Mouse (Mus musculus): Measurements from ENCODE around the gene Hbb-y. TPM values are rescaled to one million over a fixed set of nuclear protein-coding genes. Genes with fewer than 3 reads are reported as not detected.
"Not testable (repeated sequence)": the region's sequence is repeated elsewhere in the genome, so short reads cannot be mapped to it uniquely, and the experiment has no call there.

Gene Hbb-y
- polyA plus RNA-seq, 1 experiment from 2014 or later, result 278 TPM

GRCm38 (mm10) chr7:103843034-103843433 is 10.0 kb downstream of the Hbb-y start, which contains the start of gene Hbb-bh1:
TSS of gene Hbb-bh1 (minus strand) at chr7:103843164.
- Histone ChIP-seq H3K4me2 (no peak within 1 kb of the TSS), H3K9ac (no peak within 1 kb of the TSS), H3K4me1 (no peaks in the 10 kb centered on the region), H3K9me3 (replicated peaks) (no peaks in the 10 kb centered on the region), H3K27me3 (no peaks in the 10 kb centered on the region), H3K27ac (no peak within 1 kb of the TSS), H3K36me3 (no peaks in the 10 kb centered on the region), H3K4me3 (replicated peaks) (no peak within 1 kb of the TSS)
- 81% methylated on average over 2 of the region's 2 CpGs for WGBS
- ATAC-seq (replicated peaks; ENCODE audit: low FRiP score), result no peak

GRCm38 (mm10) chr7:103840268-103840667 is 12.7 kb downstream of the Hbb-y start, which contains the start of gene Hbb-bh2:
TSS of gene Hbb-bh2 (minus strand) at chr7:103840520.
- H3K4me3 ChIP-seq (replicated peaks), result no peak within 1 kb of the TSS
- no peak within 1 kb of the TSS for H3K4me2 ChIP-seq
- H3K27ac ChIP-seq, result no peak within 1 kb of the TSS
- no peaks in the 10 kb centered on the region for H3K36me3 ChIP-seq
- H3K9ac ChIP-seq, result no peak within 1 kb of the TSS
- 77% methylated on average over 3 of the region's 3 CpGs for WGBS
- ATAC-seq (replicated peaks; ENCODE audit: low FRiP score), result no peak
- no peaks in the 10 kb centered on the region for H3K27me3 ChIP-seq
- H3K9me3 ChIP-seq (replicated peaks), result no peaks in the 10 kb centered on the region
- H3K4me1 ChIP-seq, result no peaks in the 10 kb centered on the region

- ATAC-seq (replicated peaks; ENCODE audit: low FRiP score), result peak; percentile 85
- no peaks in the 10 kb centered on the region for H3K27me3 ChIP-seq
- no peaks in the 10 kb centered on the region for H3K9me3 ChIP-seq (replicated peaks)
- no peak within 1 kb of the TSS for H3K27ac ChIP-seq
- H3K4me1 ChIP-seq, result no peaks in the 10 kb centered on the region
- H3K9ac ChIP-seq, result no peak within 1 kb of the TSS
- no peak within 1 kb of the TSS for H3K4me2 ChIP-seq
- 93% methylated on average over 4 of the region's 4 CpGs for WGBS
- no peaks in the 10 kb centered on the region for H3K36me3 ChIP-seq
- no peak within 1 kb of the TSS for H3K4me3 ChIP-seq (replicated peaks)
Measured at GRCm38 (mm10) chr7:103827808-103828207, 25.2 kb downstream of the Hbb-y start, which contains the start of gene Hbb-bs. TSS of gene Hbb-bs (minus strand) at chr7:103828096.

DNA sequence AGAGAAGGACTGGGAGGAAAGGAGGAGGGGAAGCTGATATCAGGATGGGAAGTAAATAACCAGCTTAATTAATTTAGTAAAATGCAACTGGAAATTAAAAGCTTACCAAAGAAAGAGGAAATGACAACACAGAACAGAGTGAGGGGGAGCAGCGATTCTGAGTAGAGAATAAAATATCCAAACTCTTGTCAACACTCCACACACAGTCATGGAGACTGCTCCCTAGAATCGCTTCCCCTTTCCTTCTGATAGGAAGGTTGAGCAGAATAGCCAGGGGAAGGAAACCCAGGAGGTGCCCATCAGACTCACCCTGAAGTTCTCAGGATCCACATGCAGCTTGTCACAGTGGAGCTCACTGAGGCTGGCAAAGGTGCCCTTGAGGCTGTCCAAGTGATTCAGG is 25.9 kb downstream of the Hbb-y start:
- H3K4me2 ChIP-seq; H3K36me3 ChIP-seq; H3K4me1 ChIP-seq; H3K27me3 ChIP-seq; ATAC-seq (replicated peaks; ENCODE audit: low FRiP score); H3K9ac ChIP-seq; H3K9me3 ChIP-seq (replicated peaks); H3K27ac ChIP-seq; H3K4me3 ChIP-seq (replicated peaks): not testable (repeated sequence)
- no CpG with 5 or more reads among the region's 2 CpGs for WGBS

GRCm38 (mm10) chr7:103826255-103826887 is 26.6 kb downstream of the Hbb-y start:
- peak; percentile 66 for ATAC-seq (replicated peaks; ENCODE audit: low FRiP score)

DNA sequence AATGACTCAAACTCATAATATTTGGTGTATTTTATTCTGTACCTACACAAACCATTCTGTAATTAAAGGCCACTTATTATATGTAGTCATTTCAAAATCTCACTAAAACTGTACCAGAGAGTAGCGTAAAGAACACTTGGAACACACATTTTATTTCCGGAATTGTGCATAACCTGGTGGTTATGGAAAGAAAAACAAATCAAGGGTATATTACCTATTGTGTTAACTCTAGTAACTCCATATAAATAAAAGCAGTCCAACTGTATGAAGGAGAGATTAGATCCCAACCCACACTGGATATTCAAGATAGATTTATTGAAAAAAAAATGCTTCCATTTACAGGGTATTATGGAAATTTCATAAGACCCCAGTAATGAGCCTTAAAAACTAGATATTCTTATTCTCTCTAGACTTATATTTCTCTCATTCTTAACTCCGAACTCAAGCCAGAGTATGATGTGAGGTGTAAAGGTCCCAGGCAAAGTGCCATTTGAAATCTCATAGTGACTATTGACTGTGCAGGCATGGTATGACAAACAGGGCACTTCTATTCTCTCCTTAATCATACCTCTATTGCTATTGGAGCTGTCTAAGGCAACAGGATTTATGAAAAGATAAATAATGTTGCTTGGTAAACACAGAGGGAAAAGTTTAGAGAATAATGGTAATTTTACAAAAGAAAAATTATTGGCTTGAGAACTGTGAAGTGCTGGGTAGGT is 27.3 kb downstream of the Hbb-y start:
- Histone ChIP-seq H3K4me3 (replicated peaks) (no peak overlapping the region), H3K27me3 (no peaks in the 10 kb centered on the region), H3K4me1 (no peaks in the 10 kb centered on the region), H3K9me3 (replicated peaks) (no peaks in the 10 kb centered on the region), H3K27ac (no peak overlapping the region), H3K36me3 (no peaks in the 10 kb centered on the region), H3K9ac (no peak overlapping the region), H3K4me2 (no peak overlapping the region)
- ATAC-seq (replicated peaks; ENCODE audit: low FRiP score), result peak; percentile 82; the same call in 1 of the 2 replicates
- WGBS, result 88% methylated on average over 3 of the region's 3 CpGs

More at GRCm38 (mm10) chr7:103826255-103826887, 26.6 kb downstream of the Hbb-y start:
- H3K4me2 ChIP-seq, result no peak overlapping the region
- WGBS, result 58% methylated on average over 3 of the region's 3 CpGs
- H3K27ac ChIP-seq, result no peak overlapping the region
- no peak overlapping the region for H3K9ac ChIP-seq
- H3K4me3 ChIP-seq (replicated peaks), result no peak overlapping the region
- no peaks in the 10 kb centered on the region for H3K27me3 ChIP-seq
- no peaks in the 10 kb centered on the region for H3K4me1 ChIP-seq
- no peaks in the 10 kb centered on the region for H3K9me3 ChIP-seq (replicated peaks)
- H3K36me3 ChIP-seq, result no peaks in the 10 kb centered on the region

DNA sequence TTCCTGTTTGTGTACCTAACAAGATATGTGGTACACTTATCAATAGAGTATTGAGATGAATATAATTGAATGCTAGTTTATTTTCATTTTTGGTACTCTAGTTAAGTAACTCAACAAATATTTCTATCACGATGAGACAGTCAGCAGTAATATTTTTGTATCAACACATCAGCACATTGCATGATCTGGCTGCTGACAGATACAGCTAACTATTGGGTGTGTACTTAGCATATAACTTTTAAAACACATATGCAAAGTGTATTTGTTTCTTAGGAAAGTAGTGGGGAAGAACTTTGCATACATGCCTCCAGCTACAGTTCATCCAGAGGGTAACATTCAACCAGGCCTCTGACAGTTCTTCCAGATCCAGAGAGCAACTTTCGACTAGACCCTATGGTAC is 28.4 kb downstream of the Hbb-y start:
- Histone ChIP-seq H3K27ac (no peak overlapping the region), H3K4me1 (no peaks in the 10 kb centered on the region), H3K4me3 (replicated peaks) (no peak overlapping the region), H3K9ac (no peak overlapping the region), H3K9me3 (replicated peaks) (no peaks in the 10 kb centered on the region), H3K4me2 (no peak overlapping the region), H3K36me3 (no peaks in the 10 kb centered on the region), H3K27me3 (no peaks in the 10 kb centered on the region)
- no peak for ATAC-seq (replicated peaks; ENCODE audit: low FRiP score)
- 89% methylated on average over 2 of the region's 2 CpGs for WGBS

- ATAC-seq (replicated peaks; ENCODE audit: low FRiP score), result not testable (repeated sequence)
Measured at GRCm38 (mm10) chr7:103815085-103815484, 37.9 kb downstream of the Hbb-y start.

DNA sequence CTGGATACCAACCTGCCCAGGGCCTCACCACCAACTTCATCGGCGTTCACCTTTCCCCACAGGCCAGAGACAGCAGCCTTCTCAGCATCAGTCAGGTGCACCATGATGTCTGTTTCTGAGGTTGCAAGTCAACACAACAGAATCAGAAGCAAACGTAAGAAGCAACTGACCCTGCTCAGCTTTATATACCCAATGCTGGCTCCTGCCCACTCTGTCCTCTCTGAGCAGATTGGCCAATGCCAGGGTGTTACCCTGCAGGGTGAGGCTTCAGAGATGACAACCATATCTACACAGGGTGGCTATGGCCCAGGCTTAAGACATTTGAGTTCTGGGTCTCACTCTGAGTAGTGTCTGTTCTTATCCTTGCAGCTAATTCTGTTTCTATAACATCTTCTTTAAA is 39.2 kb downstream of the Hbb-y start, which contains the start of gene Hbb-bt:
Gene Hbb-bt (minus strand): TSS at position 231 of the 400 bp plus-strand sequence.
- peak; percentile 88 for ATAC-seq (replicated peaks; ENCODE audit: low FRiP score)
- no peak within 1 kb of the TSS for H3K4me2 ChIP-seq

More at GRCm38 (mm10) chr7:103815085-103815484, 37.9 kb downstream of the Hbb-y start:
- H3K27me3 ChIP-seq; H3K9ac ChIP-seq; H3K4me3 ChIP-seq (replicated peaks); H3K4me2 ChIP-seq; H3K36me3 ChIP-seq; H3K27ac ChIP-seq; H3K4me1 ChIP-seq; H3K9me3 ChIP-seq (replicated peaks): not testable (repeated sequence)
- WGBS, result 67% methylated on average over 1 of the region's 2 CpGs

GRCm38 (mm10) chr7:103813152-103813551 is 39.9 kb downstream of the Hbb-y start:
- not testable (repeated sequence) for H3K36me3 ChIP-seq; H3K9me3 ChIP-seq (replicated peaks); ATAC-seq (replicated peaks; ENCODE audit: low FRiP score); H3K27ac ChIP-seq; H3K4me2 ChIP-seq; H3K9ac ChIP-seq; H3K27me3 ChIP-seq; H3K4me3 ChIP-seq (replicated peaks); H3K4me1 ChIP-seq
- no CpG with 5 or more reads among the region's 3 CpGs for WGBS

More for the DNA sequence above, 39.2 kb downstream of the Hbb-y start, which contains the start of gene Hbb-bt:
- WGBS, result 88% methylated on average over 3 of the region's 3 CpGs
- Histone ChIP-seq H3K9me3 (replicated peaks) (no peaks in the 10 kb centered on the region), H3K27me3 (no peaks in the 10 kb centered on the region), H3K4me3 (replicated peaks) (no peak within 1 kb of the TSS), H3K36me3 (no peaks in the 10 kb centered on the region), H3K9ac (no peak within 1 kb of the TSS), H3K4me1 (no peaks in the 10 kb centered on the region), H3K27ac (no peak within 1 kb of the TSS)

GRCm38 (mm10) chr7:103812174-103812573 is 40.8 kb downstream of the Hbb-y start:
- H3K36me3 ChIP-seq, result no peaks in the 10 kb centered on the region

DNA sequence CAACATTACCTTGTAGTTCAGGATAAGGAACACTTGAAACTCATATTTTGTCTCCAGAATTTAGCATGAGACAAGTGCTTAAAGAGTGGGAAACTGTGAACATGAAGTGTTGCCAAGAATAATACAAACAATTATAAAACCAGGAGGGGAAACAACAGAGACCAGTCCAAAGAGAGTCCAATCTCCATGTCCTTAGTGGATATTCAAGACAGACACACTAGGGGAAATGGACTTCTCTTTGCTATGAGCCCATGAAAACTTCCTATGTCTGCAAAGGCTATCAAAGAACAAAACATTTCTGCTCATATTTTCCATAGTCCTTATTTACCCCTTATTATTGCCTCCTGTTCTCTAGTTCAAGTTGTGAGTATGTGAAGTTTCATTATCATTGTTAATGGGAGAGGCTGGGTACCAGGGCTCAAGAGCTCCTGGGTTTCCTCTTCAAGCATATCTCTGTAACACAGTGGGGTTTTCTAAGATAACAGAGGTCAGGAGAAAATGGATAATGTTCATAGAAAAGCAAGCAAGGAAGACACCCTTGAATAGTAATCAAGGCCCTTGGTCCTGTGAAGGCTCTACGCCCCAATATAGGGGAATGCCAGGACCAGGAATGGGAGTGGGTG is 41.7 kb downstream of the Hbb-y start:
- WGBS, result 80% methylated on average over 1 of the region's 1 CpGs
- Histone ChIP-seq H3K9me3 (replicated peaks) (no peaks in the 10 kb centered on the region), H3K4me3 (replicated peaks) (no peak overlapping the region), H3K9ac (no peak overlapping the region), H3K4me2 (no peak overlapping the region), H3K36me3 (no peaks in the 10 kb centered on the region), H3K27ac (no peak overlapping the region), H3K27me3 (no peaks in the 10 kb centered on the region), H3K4me1 (no peaks in the 10 kb centered on the region)
- ATAC-seq (replicated peaks; ENCODE audit: low FRiP score), result peak; percentile 33; the same call in 1 of the 2 replicates

More at GRCm38 (mm10) chr7:103812174-103812573, 40.8 kb downstream of the Hbb-y start:
- H3K4me2 ChIP-seq, result no peak overlapping the region
- H3K9ac ChIP-seq, result no peak overlapping the region
- H3K27me3 ChIP-seq, result no peaks in the 10 kb centered on the region
- ATAC-seq (replicated peaks; ENCODE audit: low FRiP score), result no peak
- no peaks in the 10 kb centered on the region for H3K9me3 ChIP-seq (replicated peaks)
- H3K4me3 ChIP-seq (replicated peaks), result no peak overlapping the region
- H3K27ac ChIP-seq, result no peak overlapping the region
- no peaks in the 10 kb centered on the region for H3K4me1 ChIP-seq
- WGBS, result 51% methylated on average over 1 of the region's 1 CpGs

Data from kidney, embryonic 15.5 days (tissue).